Mouse (Mus musculus): ENCODE measurements around the gene Pcnx.

DNA sequence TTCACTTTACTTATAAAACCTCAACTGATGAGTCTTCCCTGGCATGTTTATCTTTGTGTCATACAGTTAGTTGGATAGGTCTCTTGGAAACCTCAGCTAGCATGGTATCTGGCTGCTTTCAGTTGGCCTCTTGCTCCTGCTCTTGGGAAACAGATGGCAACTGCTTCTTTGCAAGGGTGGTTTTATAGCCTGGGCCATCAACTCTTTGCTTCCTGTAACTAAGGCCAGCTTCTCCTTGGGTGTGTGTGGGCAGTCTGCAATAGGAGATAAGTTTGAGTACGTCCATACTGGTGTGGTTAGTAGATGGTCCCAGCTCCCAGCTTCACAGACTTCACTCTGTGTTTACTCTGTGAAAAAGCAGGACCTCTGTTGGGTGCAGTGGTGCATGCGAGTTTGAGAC, 46.0 kb downstream of the Pcnx start:
- no peak for TF ChIP-seq HCFC1 (IDR thresholded peaks at IDR 0.05; ENCODE audit: borderline replicate concordance, insufficient read depth, low read length)
- TF ChIP-seq CHD2 (IDR thresholded peaks at IDR 0.05; ENCODE audit: low read depth, low read length): no peak
